Mouse (Mus musculus) hindbrain, embryonic 16.5 days (tissue): ENCODE data around the gene Mbd3. TPM values are rescaled to one million over a fixed set of nuclear protein-coding genes. Genes with fewer than 3 reads are reported as not detected.

ENCODE experiments used
- ATAC-seq: fragments of 200-750 bp; cut with Nextera tagmentation; 2 replicates; pipeline ENCODE4 v1.8.0; 2017; ENCODE audit warnings: moderate TSS enrichment, moderate library complexity
- H3K27ac ChIP-seq: fragments of 300-500 bp; sonication (generic); 2 replicates; pipeline ENCODE4 v1.5.1; 2014; ENCODE audit warnings: low read depth, mild to moderate bottlenecking, control low read depth, low read length, moderate library complexity
- H3K27me3 ChIP-seq: fragments of 300-500 bp; sonication (generic); replicated peaks from 2 replicates; pipeline ENCODE4 v1.6.1; 2014; ENCODE audit warnings: low read length; ENCODE audit not compliant: control insufficient read depth, insufficient read depth
- H3K36me3 ChIP-seq: fragments of 300-500 bp; sonication (generic); 2 replicates; pipeline ENCODE4 v1.6.1; 2014; ENCODE audit warnings: mild to moderate bottlenecking, low read length, moderate library complexity, mixed read lengths; ENCODE audit not compliant: control insufficient read depth, insufficient read depth
- H3K4me1 ChIP-seq: fragments of 300-500 bp; sonication (generic); 2 replicates; pipeline ENCODE4 v1.6.1; 2014; ENCODE audit warnings: low read depth, low read length; ENCODE audit not compliant: control insufficient read depth, insufficient read depth
- H3K4me2 ChIP-seq: fragments of 300-500 bp; sonication (generic); 2 replicates; pipeline ENCODE4 v1.6.1; 2014; ENCODE audit warnings: mild to moderate bottlenecking, low read length, control low read depth, moderate library complexity
- H3K4me3 ChIP-seq: fragments of 300-500 bp; sonication (generic); 2 replicates; pipeline ENCODE4 v1.5.1; 2014; ENCODE audit warnings: mild to moderate bottlenecking, low read length, control low read depth, moderate library complexity
- H3K9ac ChIP-seq: fragments of 300-500 bp; sonication (generic); 2 replicates; pipeline ENCODE4 v1.6.1; 2014; ENCODE audit warnings: low read depth, mild to moderate bottlenecking, control low read depth, low read length, moderate library complexity
- H3K9me3 ChIP-seq: fragments of 300-500 bp; sonication (generic); 2 replicates; pipeline ENCODE4 v1.6.1; 2014; ENCODE audit warnings: mild to moderate bottlenecking, low read length, moderate library complexity; ENCODE audit not compliant: control insufficient read depth
- WGBS: fragments of 180-500 bp; shearing (Covaris S2); extraction: QIAGEN DNeasy Blood & Tissue Kit; methylation state at CpG from one replicate; pipeline ENCODE4 v1.1.7; 2014; 5-methylcytosine and 5-hydroxymethylcytosine counted together
- polyA plus RNA-seq: library from polyadenylated mRNA; unstranded; fragments of >200 nt; fragmentation: Nextera tagmentation; extraction: Ambion mirVana; gene quantifications from 2 replicates; pipeline ENCODE4 v1.2.1, GENCODE M21; 2015

Gene Mbd3
- polyA plus RNA-seq, result 196 and 207 TPM in 2 replicates

DNA sequence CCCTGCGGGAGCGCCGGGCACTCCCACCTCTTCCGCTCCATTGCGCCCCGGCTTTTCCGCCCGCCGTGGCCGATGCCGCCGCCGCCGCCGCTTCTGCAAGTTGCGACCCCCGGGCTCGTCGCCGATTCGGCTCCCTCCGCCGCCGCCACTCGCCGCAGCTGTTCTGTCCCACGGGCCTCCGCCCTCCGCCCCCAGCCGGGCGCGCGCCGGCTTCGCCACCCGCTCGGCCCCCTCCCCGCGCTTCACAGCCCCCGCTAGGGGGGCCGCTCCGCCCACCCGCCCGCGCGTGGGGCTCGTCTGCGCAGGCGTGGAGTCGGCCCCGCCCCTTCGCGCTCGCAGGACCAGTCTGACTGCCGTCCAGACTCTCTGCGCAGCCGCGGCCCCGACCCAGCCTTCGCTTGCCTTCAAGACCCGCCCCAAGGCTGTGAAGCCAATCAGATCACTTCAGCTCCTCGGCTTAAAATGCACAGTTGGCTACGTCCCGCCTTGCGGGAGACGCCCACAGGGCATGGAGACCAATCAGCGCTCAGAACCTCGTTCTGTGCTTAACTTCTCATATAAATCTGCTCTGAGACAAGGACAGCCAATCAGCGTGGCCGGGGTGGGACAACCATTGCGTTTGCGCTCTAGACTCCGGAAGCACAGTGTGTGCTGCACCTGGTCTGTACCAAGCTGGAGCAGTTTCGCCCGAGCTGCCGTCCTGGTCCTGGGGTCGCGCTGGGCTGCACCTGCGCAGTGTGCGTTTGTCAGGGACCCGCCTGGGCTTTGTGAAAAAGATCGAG lies at the start of gene Mbd3:
TSS of gene Mbd3 (minus strand) at position 360 of the 782 bp plus-strand sequence.
- WGBS, result under 1% methylated on average over 82 of the region's 82 CpGs

DNA sequence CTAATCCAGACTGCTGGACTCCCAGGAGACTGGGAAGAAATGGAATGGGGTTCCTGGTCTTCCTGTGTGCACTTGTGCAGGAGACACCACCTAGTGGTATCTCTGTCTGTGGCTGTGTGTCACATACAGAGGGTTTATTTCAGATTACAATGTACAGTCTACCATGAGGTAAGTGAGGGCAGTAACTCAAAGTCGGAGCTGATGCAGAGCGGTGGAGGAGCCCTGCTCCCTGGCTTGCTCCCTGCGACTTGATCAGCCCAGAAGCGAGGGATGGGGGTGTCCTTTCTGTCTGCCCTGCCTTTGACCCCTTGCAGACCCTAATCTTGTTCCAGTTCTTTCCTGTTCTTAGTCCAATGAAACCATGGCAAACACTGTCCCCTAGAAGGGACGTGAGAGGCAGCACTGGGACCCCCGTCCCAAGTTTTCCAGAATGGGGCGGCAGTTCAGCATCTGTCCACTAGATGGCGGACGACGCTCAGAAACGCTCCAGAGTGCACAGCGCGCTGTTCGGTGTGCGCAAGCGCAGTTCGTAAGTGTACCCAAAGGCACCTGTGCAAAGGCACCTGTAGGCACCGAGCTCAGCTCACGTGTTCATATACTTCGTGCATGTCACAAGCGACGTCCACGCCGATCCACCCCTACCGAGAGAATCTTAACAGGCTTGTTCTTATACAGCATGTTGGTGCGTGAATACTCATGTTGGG lies 46.7 kb upstream of the Mbd3 start:
- no peak overlapping the region for H3K27ac ChIP-seq
- no peaks in the 10 kb centered on the region for H3K9me3 ChIP-seq
- no peaks in the 10 kb centered on the region; the same call in 1 of the 2 replicates for H3K4me1 ChIP-seq
- WGBS, result 7% methylated on average over 26 of the region's 26 CpGs
- H3K9ac ChIP-seq, result no peak overlapping the region
- peak overlapping the region; percentile 49 for H3K4me2 ChIP-seq
- peak overlapping the region; percentile 15; the same call in 1 of the 2 replicates for H3K4me3 ChIP-seq
- peaks cover 9% of the 10 kb centered on the region for H3K27me3 ChIP-seq
- ATAC-seq, result peak; percentile 89
- no peaks in the 10 kb centered on the region for H3K36me3 ChIP-seq

More for the DNA sequence above, at the start of gene Mbd3:
- Histone ChIP-seq H3K27ac (peak within 1 kb of the TSS; percentile 100), H3K4me1 (peaks cover 17% of the 10 kb centered on the region), H3K27me3 (no peaks in the 10 kb centered on the region), H3K4me2 (peak within 1 kb of the TSS; percentile 82), H3K4me3 (peak within 1 kb of the TSS; percentile 74), H3K36me3 (peaks cover 29% of the 10 kb centered on the region), H3K9ac (peak within 1 kb of the TSS; percentile 91), H3K9me3 (no peaks in the 10 kb centered on the region)
- ATAC-seq, result peak; percentile 97

DNA sequence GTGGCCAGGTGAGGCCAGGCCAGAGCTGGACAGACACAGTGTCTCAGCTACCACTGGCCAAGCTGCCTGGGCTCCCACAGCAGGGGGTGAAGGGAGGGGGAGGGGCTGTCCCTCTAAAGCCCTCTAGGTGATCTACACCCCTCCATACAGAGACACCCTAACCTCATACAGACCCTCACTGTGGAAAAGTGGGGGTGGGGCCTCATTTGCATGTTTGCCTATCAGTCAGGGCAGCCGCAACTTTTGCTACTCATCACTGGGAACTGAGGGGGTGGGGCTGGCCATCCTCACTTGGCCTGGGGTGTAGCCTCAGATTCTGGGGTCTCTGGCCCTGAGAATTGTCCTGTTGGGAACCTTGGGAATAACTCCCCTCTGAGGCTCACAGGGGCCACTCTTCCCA lies 45.7 kb upstream of the Mbd3 start:
- no peak for ATAC-seq
- H3K4me2 ChIP-seq, result no peak overlapping the region
- H3K9ac ChIP-seq, result no peak overlapping the region
- no peaks in the 10 kb centered on the region; the same call in 1 of the 2 replicates for H3K4me1 ChIP-seq
- no peak overlapping the region for H3K4me3 ChIP-seq
- H3K36me3 ChIP-seq, result no peaks in the 10 kb centered on the region
- WGBS, result 27% methylated on average over 1 of the region's 1 CpGs
- H3K27me3 ChIP-seq, result peaks cover 5% of the 10 kb centered on the region
- no peak overlapping the region for H3K27ac ChIP-seq
- no peaks in the 10 kb centered on the region for H3K9me3 ChIP-seq

DNA sequence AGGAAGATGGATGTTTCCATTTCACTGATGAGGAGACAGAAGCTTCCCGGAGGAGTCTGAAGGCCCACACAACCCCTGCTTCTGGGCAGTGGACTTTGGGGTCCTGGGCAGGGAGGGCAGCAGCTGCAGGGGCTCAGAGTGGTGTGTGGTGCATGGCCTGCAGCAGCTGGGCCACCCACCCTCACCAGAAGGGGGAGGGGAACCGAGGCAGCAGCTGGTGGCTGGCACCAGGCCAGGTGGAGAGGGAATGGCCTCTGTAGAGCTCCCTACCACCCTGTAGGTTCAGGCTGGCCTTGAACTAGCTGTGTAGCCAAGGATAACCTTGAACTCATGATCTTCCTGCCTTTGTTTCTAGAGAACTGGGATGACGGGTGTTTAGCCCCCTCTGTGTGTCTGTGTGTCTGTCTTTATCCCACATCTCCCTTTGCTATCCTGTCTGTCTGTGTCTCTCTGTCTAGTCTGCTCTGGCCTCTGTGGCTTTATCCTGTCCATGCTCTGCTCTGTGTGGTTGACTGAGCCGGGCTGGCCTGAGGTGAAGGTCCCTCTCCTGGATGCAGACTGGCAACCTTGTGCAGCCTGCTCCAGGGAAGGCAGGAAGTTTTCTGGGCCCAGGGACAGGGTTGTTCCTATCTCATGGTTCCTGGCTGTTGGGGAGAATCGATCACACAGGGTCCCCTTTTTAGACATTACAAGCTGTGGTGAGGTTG lies 45.1 kb upstream of the Mbd3 start:
- H3K4me2 ChIP-seq, result no peak overlapping the region
- H3K9me3 ChIP-seq, result no peaks in the 10 kb centered on the region
- 43% methylated on average over 5 of the region's 5 CpGs for WGBS
- H3K4me1 ChIP-seq, result no peaks in the 10 kb centered on the region; the same call in 1 of the 2 replicates
- peak overlapping the region; percentile 33 for H3K9ac ChIP-seq
- ATAC-seq, result no peak
- peaks cover 5% of the 10 kb centered on the region for H3K27me3 ChIP-seq
- no peak overlapping the region for H3K27ac ChIP-seq
- no peaks in the 10 kb centered on the region for H3K36me3 ChIP-seq
- no peak overlapping the region for H3K4me3 ChIP-seq

DNA sequence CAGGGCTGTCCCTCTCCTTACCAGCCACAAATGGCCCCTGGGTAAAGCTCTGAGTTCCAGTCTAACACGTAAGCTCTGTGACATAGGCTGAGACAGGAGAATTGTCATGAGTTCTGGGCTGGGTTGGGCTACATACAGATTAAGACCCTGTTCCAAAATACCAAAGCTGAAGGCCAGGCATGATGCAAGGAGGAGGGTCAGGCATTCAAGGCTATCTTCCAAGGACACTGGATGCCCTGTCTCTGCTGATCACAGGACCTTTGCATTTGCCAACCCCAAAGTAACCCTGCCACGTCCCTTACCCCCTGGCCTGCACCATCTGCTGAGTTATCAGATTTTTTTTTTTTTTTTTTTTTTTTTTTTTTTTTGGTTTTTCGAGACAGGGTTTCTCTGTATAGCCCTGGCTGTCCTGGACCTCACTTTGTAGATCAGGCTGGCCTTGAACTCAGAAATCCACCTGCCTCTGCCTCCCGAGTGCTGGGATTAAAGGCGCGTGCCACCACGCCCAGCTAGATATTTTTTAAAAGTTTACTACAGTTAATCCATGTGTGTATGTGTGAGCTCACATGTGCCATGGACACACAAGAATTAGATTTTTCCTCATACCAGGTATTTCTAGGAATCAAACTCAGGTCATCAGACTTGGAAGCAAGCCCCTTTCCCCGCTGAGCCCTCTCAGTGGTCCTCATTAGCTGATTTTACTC lies 44.4 kb upstream of the Mbd3 start:
- no peaks in the 10 kb centered on the region; the same call in 1 of the 2 replicates for H3K4me1 ChIP-seq
- ATAC-seq, result no peak

DNA sequence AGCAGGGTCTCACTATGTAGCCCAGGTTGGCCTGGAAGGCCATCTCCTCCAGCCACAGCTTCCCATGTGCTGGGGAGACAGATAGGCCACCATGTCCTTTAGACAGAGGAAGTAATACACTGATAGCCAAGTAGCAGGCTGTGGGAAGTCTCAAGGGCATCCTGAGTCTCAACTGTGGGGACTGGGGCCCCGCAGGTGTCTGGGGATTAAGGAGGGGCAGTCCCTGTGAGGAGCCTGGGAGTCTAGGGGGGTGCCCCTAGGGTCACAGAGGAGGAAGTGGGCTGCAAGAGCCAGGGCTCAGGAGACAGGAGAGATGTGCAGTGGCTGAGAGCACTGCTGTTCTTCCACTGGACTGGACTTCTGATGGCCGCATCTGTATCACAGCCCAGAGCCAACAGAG lies 43.6 kb upstream of the Mbd3 start:
- Histone ChIP-seq H3K9me3 (no peaks in the 10 kb centered on the region), H3K9ac (no peak overlapping the region), H3K36me3 (no peaks in the 10 kb centered on the region), H3K4me1 (no peaks in the 10 kb centered on the region; the same call in 1 of the 2 replicates), H3K4me2 (no peak overlapping the region), H3K27ac (no peak overlapping the region), H3K4me3 (no peak overlapping the region), H3K27me3 (peaks cover 5% of the 10 kb centered on the region)
- no peak for ATAC-seq
- WGBS, result 67% methylated on average over 2 of the region's 2 CpGs

More for the DNA sequence above, 44.4 kb upstream of the Mbd3 start:
- H3K27me3 ChIP-seq, result peaks cover 5% of the 10 kb centered on the region
- H3K27ac ChIP-seq, result no peak overlapping the region
- no peaks in the 10 kb centered on the region for H3K36me3 ChIP-seq
- H3K4me3 ChIP-seq, result no peak overlapping the region
- no peaks in the 10 kb centered on the region for H3K9me3 ChIP-seq
- WGBS, result 84% methylated on average over 8 of the region's 8 CpGs
- no peak overlapping the region for H3K4me2 ChIP-seq
- H3K9ac ChIP-seq, result no peak overlapping the region

DNA sequence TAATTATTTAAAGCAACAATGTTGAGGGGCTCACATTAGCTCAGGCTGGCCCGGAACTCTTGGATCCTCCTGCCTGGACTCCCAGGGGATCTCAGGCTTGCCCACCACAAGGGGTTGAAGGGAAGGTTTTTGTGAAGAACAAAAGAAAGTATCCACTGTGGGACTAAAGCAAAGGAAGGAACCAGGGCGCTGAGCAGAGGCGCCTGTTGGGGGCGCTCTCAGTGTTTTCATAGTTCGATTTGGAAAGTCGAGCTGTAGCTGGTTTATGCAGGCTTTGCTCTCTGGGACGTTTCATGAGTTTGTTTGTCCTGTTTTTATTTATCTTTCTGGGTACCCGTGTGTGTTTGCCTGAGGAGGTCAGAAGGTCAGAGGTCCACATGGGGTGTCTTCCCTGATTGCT lies 42.2 kb upstream of the Mbd3 start:
- WGBS, result 58% methylated on average over 8 of the region's 8 CpGs
- no peaks in the 10 kb centered on the region for H3K9me3 ChIP-seq
- no peak for ATAC-seq

DNA sequence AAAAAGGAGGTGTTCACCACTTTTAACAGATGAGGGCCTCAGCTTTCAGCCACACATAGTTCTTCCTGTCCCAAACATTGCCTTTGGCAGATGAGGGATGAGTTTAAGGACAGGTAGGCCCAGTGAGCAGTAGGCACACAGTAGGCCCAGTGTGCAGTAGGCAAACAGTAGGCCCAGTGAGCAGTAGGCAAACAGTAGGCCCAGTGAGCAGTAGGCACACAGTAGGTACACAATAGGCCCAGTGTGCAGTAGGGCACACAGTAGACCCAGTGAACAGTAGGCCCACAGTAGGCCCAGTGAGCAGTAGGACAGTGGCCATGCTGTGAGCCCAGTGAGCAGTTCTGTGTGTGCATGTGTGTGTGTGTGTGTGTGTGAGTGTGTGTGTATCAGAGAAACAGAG lies 40.7 kb upstream of the Mbd3 start:
- Histone ChIP-seq H3K4me1 (no peaks in the 10 kb centered on the region), H3K4me3 (no peak overlapping the region), H3K27ac (no peak overlapping the region), H3K9ac (no peak overlapping the region), H3K36me3 (no peaks in the 10 kb centered on the region), H3K9me3 (no peaks in the 10 kb centered on the region), H3K4me2 (no peak overlapping the region), H3K27me3 (0 out of 2 replicates have a peak, but pooled peaks cover 3% of the 10 kb centered on the region)
- ATAC-seq, result no peak

More for the DNA sequence above, 42.2 kb upstream of the Mbd3 start:
- H3K4me2 ChIP-seq, result no peak overlapping the region
- H3K4me3 ChIP-seq, result no peak overlapping the region
- no peak overlapping the region for H3K9ac ChIP-seq
- H3K27me3 ChIP-seq, result peaks cover 3% of the 10 kb centered on the region; the same call in 1 of the 2 replicates
- no peaks in the 10 kb centered on the region for H3K36me3 ChIP-seq
- H3K4me1 ChIP-seq, result no peaks in the 10 kb centered on the region; the same call in 1 of the 2 replicates
- H3K27ac ChIP-seq, result no peak overlapping the region
